Mouse (Mus musculus) c-Kit-positive CD71-negative TER-119-negative erythroid progenitor cells, embryonic 14.5 days (primary cell): Measurements from ENCODE around the gene Bicd1.
A peak's percentile ranks its signal among the peaks of the same experiment; 100 is the strongest.
"Not testable (repeated sequence)": the region's sequence is repeated elsewhere in the genome, so short reads cannot be mapped to it uniquely, and the experiment has no call there.

ENCODE experiments used
- DNase-seq: peaks from one replicate; pipeline ENCODE4 v3.0.0-alpha.2; 2013; ENCODE audit warnings: low read depth

Bicd1 gene

DNA sequence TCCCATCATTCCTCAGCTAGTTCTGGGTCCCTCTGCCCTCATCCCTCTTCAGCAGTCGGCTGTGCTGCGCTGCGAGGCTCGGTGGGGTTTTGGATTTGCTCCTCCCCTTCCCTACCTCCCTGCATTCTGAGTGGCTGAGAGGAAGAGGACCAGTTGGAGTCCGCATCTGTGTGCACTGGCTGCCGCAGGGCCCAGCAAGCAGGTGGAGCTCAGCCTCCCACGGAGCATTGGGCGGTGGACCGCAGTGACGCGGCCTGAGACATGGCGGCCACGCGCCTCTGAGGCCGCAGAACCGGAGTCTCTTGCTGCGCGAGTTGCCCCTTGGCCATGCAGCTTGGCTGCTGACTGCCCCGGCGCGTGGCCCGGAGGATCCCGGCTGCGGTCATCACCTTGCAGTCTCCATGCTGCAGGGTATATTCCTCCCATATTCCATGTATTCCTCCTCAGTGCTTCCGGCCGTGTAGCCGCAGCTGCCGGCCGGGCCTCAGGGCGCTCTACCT lies at the start of gene Bicd1:
Gene Bicd1 (plus strand): TSS at position 54 of the 500 bp plus-strand sequence.
- DNase-seq = peak; percentile 31

DNA sequence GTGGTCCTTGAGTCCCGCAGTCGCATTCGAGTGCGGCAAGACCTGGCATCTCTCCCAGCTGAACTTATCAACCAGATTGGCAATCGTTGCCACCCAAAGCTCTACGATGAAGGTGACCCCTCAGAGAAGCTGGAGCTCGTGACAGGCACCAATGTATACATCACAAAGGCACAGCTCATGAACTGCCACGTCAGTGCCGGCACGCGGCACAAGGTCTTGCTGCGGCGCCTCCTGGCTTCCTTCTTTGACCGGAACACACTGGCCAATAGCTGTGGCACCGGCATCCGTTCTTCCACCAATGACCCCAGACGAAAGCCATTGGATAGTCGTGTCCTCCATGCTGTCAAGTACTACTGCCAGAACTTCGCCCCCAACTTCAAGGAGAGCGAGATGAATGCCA lies 46.2 kb upstream of the Bicd1 start:
- DNase-seq = not testable (repeated sequence)

DNA sequence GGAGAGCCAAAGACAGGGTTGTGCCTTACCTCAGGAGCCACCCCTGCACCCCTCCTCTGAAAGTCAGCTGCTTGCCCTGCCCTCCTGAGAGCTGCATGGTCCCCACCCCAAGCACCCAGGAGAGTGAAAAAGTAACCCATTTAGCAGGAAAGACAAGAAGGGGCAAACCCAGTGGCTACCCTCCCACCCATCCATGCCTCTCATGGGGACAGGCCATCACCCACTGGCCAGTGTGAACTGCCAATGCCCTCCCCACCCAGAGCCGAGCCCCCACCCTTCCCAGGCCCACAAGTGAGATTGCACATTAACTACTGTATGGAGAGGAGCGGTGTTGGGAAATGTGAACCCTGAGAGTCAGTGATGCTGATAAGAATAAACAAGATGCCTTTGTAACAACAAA lies 42.7 kb upstream of the Bicd1 start:
- not testable (repeated sequence) for DNase-seq

DNA sequence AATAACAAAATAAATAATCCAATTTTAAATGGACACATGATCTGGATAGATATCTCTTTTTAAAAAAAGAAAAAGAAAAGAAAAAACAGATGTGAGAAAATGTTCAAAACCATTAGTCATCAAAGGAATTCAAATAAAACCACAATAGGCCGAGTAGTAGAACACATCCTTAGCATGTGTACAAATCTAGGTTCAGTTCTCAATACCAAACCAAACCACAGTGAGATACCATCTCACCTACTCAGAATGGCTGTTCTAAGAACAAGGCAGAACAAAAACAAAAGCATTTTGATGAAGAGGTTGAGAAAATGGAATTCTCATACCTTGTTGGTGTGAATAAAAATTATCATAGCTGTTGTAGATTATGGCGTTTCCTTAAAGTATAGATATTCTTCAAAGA lies 42.3 kb upstream of the Bicd1 start:
- DNase-seq = no peak

DNA sequence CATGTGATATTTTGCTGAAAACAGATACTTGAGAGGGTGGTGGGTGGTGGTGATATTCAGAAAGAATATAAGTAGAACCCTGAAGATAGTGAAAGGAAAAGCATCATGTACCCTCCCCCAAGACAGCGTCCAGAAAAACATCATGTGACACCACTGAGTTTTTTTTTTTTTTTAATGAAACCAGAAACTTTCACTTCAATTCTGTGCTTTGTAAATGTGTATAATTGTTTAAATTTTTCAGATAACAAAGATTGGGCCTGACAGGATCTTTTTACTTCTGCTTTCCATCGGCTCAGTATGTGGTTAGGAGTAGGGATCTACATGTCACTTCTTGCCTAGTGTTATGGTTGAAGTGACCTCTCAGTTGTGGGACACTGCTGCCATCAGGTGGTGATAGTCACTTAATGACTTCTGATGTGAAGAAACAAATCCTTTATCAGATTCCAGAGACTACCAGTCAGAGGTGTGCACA lies 33.7 kb upstream of the Bicd1 start:
- DNase-seq = peak; percentile 82

DNA sequence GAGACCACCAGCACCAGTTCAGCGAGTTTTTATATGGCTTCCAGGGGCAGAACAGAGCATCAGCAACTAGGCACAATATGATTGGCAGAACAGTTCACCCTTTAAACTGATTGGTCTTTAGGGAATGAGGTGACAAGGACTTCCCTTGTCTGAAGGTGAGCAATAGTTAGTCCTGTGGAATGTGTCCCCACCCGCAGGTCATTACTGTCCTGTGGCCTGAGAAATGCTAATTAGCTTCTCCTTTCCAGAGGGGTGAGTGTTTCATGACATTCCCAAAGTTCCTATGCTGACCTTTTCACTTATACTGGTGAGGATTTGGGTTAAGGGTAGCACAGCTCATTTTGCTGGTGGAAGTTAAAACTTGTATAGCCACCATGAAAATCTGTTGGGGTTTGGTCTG lies 25.2 kb upstream of the Bicd1 start:
- DNase-seq = no peak

DNA sequence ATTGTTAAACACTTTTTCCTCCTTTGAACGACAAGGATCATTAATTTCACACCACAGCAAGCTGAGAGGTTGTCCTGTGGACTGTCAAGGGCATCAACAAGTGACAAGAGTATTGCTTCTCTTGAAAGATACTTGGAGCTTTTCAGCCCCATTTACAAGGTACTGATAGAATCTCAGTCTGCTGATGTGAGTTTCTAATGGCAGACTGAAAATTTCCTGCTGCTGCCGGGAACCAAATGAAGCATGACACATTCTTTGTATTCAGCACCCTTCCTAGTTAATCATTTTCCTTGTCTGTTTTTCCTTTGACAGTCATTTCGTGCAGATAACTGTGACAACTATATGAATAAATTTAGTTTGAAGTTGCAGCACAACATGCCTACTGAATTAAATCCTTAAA lies 22.3 kb upstream of the Bicd1 start:
- no peak for DNase-seq

DNA sequence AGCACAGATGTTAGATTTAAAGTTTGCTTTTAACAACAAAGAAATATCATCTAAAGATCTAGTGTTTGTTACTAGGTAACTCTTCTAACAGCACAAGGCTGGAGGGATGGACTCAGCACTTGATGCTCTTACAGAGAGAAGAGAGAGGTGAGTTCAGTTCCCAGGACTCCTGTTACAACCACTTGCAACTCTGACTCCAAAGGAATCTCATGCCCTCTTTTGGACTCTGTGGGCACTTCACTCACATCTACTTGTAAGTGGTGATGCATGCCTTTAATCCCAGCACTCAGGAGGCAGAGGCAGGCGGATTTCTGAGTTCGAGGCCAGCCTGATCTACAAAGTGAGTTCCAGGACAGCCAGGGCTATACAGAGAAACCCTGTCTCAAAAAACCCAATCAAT lies 19.1 kb upstream of the Bicd1 start:
- not testable (repeated sequence) for DNase-seq

DNA sequence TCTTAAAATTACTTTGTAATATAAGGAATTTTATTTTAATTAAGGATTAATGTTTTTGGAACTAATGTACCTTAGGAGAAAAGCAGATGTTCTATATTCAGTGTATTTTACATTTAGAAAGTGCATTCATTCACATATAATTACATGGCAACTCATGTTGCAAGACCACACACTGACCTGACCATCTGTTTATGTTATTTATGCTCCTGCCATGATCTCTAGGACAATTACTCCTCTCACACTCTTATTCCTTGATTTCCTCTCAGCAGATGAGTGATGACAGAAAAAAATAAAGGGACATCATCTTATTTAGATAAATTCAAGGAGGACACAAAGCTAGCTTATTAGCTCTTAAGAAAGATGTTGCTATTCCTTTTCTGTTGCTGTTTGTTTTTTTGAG lies 9.3 kb upstream of the Bicd1 start:
- no peak for DNase-seq

DNA sequence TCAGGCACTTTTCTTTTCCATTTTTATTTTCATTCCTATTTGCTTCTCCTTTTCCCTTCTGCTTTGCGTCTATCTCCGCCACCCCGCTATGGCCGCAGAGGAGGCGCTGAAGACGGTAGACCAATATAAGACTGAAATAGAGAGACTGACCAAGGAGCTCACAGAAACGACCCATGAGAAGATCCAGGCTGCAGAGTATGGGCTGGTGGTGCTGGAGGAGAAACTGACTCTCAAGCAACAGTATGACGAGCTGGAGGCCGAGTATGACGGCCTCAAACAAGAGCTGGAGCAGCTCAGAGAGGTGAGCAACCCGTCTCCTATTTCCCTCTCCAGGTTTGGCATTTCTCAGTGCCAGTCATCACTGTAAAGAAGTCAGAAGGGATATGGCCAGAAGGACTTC lies 655 bp downstream of the Bicd1 start:
- DNase-seq = no peak

DNA sequence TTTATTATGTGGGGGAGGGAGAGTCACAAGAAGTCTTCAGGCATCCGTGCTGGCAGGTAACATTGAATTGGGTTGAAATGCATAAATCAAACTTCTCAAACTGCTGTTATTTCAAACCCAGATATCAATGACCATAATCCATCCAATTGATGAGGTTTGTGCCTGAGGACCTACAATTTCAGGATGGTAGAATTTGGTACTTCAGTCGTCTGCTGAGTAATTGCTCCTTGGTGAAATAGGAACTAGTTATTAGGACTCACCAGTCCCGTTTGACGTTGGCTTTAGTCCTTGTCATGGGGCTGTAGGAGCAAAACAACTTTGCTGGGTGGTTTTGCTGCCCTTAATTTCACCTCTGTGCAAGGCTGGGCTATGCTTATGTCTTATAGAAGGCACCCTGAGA lies 1.2 kb downstream of the Bicd1 start:
- no peak for DNase-seq

DNA sequence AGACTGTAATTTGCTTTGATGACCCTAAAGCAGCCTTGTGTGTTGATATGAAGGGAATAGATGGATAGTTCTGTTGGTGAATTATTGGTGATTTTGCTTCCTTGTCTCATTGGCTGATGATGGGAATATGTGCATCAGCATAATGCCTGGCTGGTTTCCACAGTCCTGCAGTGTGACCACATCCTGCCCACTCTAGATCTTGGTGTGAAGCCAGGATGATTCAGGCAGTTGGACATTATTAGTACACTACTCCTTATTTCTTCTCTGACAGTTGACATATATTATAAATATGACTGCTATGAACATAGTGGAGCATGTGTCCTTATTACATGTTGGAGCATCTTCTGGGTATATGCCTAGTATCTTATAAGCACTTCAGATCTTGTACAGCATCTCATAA lies 4.6 kb downstream of the Bicd1 start:
- no peak for DNase-seq

DNA sequence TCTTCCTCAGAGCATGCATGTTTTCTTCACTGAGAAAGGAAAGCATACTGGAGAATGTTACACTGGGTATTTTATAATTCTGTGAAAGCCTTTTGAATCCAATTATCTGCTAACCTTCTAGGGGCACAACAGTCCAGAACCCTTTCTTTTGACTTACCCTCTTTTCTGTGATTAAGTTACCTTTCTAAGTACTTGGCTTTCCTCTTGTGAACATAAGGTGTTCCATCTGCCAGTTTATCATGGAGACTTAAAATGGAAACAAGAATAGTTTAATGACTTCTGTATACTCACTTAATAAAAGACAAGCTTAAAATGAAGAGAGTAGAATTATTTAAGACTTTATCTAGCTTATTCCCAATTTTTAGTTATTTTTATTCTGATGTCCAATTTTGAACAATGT lies 16.1 kb downstream of the Bicd1 start:
- no peak for DNase-seq

DNA sequence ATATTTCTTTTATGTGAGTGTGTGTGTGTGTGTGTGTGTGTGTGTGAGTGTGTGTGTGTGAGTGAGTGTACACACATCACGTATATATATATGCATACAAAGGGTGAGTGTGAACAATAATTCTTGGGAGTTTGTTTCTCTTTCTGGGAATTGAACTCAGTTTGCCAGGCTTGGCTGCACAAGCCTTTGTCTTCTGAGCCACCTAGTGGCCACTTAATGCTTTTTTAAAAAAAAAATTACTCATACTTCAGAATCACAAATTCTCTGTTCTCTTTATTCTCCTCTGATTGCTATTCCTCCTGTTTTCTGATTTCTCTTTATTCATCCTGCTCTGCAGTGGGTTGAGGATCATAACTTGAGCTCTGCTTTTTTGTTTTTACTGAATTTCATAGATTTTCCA lies 30.5 kb downstream of the Bicd1 start:
- DNase-seq = peak; percentile 6

DNA sequence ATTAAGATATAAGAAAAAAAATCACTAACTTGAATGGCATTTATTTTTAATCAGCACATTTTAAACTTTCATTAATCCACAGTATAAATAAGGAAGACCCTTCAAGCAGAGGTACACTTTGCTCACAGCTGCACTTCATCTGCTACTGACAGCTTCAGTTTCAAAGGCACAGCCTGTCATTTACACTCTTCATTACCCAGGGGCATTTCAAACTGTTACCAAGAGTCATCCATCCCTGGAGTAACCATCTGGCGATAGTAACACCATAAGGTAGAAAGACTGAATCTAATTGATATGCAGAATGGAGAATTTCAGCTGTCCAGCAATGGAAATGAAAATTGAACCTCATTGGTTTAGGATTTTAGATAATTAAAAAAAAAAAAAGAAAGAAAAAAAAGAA lies 34.2 kb downstream of the Bicd1 start:
- DNase-seq = no peak

DNA sequence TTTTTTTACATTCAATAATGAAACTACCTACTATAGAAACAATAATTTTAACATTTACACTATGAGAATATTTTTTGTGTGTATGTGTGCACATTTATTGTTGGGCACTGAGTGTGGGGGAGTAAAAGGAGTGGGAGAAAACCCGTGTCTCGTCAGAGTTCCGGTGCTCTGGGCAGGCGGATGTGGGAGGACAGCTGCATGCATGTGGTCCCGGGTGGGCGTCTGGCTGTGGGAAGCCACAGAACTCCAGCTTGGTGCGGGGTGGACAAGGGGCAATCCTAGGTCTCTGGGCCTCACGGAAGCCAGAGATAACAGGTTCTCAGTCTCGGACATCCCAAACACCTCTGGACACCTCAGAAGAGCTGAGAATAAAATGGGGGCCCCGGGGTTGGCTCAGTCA lies 37.2 kb downstream of the Bicd1 start:
- DNase-seq = no peak

DNA sequence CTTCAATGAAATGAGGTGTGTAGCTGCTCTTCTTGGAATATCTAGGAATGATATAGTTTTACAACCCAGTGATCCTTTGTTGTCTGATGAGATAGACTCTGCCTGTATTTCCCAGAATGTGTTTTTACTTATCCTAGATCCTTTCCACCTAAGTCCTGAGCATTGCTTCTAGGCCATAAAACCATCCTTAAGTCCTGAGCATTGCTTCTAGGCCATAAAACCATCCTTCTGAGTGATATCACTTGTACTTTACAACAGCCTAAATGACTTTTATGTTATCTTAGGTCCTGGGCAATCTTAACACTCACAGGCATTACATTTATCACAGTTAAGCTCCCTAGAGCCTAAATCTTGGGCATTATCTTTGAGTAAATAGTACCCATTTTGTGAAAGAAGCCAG lies 48.6 kb downstream of the Bicd1 start:
- DNase-seq = no peak

DNA sequence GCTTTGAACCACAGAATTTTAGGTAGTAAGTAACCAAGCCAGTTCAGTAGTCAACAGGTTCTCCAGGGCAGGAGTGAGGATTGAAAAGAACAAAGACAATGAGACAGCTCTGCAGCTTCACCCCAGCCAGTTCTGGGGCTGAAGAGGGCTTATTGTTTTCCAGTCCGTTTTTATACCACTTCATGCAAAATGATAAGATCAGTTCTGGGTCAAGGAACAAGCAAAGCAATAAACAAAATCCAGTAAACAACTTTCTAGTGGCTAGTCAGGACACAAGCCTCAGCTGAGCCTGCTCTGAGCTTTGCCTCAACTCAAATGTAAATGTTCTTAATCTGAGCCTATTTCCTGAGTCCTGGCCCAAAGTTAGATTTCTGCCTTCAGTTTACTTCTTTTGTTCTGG lies 52.3 kb downstream of the Bicd1 start:
- DNase-seq = no peak

DNA sequence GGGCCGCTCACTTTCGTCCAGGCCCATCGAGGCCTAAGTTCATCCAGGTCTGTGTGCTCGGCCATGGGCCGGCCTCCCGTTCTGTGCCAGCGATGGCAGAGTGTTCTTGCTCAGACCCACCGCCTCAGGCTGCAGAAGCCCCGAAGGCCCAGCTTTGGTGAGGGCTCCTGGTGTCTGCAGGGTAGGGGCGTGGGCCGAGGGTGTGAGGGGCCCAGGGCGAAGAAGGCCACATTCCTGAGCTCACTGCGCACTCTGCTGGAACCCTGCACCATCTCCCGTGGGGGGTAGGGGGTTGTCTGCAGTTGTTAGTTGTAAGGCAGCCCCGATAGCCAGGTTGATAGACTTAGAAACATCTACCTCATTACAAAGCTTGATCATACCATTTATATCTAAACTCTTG lies 62.8 kb downstream of the Bicd1 start:
- no peak for DNase-seq

DNA sequence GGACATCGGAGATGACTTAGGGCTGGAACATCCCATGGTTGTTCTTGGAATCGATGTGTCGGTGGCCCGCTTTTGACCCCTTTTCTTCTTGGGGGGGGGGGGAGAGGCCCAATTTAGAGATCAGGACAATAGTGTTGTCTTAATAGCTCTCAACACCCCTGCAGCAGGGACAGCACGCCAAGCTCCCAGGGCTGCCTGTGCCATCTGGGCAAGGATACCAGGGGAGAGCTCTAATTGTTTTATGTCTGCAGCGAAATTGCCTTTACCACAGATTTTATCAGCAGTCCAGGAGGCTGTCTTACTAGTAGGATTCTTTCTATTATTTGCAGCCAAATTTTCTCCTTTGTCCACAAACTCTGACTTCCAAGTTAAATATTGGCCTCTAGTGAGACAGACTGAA lies 63.8 kb downstream of the Bicd1 start:
- not testable (repeated sequence) for DNase-seq

DNA sequence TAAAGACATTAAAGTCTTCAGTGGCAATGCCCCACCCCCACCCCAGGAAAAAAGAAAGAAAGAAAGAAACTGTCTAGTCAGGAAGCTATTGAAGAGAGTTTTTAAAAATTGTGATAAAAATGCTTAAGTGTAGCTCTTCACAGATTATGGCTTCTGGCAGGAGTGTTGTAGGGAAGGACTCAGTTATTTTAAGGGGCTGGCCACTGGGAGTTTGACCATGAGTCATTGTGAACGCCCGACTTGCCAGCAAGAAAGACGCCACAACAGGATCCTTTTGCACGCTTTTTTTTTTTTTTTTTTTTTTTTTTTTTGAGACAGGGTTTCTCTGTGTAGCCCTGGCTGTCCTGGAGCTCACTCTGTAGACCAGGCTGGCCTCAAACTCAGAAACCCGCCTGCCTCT lies 73.2 kb downstream of the Bicd1 start:
- DNase-seq = not testable (repeated sequence)

DNA sequence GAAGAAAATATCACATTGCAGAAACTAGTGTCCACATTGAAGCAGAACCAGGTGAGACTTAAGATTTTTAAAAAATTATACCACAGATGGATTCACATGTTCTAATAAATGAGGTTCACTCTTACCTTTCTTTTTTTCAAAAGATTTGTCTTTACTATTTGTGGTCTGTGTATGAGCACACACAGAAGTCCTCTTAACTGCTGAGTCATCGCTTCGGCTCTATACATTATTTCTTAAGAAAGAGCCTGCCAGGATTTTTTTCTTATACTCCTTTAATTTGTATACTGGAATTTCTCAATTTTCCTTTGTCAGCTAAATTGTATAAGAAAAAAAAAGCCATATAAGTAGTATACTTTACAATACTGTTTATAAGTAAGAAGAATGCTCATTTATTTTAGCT lies 86.0 kb downstream of the Bicd1 start:
- no peak for DNase-seq

DNA sequence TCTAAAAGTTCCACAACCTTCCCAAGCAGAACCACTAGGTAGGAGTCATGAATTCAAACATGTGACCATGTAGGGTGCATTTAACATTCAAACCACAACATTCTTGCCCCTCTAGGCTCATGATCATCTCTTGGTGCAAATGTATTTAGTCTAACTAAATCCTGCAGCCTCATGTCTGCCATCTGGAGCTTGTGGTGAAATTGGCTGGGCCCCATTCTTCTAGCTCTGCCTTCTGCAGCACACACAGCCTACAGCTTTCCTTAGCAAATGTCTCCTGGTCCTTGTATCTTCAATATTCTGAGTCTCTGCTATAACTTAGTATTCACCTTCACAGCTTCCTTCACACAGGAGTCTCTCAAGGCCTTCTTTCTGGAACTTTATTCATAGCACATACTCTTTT lies 87.2 kb downstream of the Bicd1 start:
- no peak for DNase-seq

DNA sequence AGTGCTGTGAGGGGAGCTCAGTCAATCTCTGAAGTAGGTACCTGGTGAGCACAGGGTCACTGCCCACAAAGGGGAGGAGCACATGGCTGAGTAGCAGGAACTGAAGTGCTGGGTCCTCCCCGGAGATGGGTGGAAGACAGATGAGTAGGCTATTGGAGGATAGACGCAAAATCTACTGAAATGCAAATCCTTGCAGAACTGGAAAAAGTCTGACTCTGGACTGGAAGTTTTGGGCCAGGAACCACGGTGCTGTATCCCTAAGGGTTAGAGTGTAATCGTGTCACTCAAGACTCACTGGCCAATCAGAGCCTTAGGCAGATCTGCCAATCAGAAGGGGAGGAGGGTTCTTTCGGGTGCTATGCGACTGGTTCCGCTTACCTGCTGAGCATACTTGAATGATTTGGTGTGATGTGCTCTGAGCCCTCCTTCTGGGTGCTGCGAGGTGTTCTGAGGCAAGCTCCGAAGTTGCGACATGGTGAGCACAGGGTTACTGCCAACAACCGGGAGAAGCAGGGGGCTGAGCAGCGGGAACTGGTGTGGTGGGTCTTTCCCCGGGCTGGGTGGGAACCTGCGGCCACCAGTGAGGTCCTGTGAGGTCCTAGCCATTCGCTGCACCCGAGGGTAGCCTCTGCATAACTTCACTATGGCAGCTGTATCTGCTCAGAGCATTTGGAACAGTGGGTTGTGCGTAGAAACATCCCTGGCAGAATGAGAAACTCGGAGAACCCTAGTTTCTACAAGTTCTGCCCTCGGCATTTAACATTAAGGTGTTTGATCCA lies 157.2 kb downstream of the Bicd1 start:
- peak; percentile 40 for DNase-seq
